Mouse (Mus musculus): ENCODE measurements around the gene Tln1.

DNA sequence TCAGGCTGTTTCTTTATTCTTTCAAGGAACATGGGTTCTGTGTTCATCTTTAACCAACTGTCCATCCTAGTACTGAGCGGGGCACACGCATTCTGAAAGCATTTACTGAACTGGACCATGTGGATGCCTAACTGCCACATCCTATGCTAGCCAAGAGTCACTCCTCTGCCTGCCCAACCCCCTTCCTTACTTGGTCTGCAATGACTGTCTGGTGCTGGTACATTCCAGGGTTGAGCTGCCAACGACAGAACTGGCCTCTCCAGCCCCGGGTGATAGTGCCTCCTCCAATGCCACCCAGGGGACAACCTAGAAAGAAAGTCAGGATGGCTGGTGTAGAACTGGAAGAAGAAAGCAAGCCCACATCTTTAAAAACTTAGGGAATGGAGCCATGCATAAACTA lies 11.1 kb upstream of the Tln1 start:
- TF ChIP-seq CTCF (IDR thresholded peaks at IDR 0.05; ENCODE audit: low read depth): no peak
- TF ChIP-seq EP300 (IDR thresholded peaks at IDR 0.05; ENCODE audit: low read depth): no peak

Data from liver, embryonic 14.5 days (tissue).